Mouse (Mus musculus) right cerebral cortex, postnatal 10 days (tissue): ENCODE measurements around the gene Gm4297.
"Not testable (repeated sequence)": the region's sequence is repeated elsewhere in the genome, so short reads cannot be mapped to it uniquely, and the experiment has no call there.

Source experiments
- DNase-seq, 2 experiments: peaks; one replicate each; pipeline ENCODE4 v3.0.0; 2021; ENCODE audit warnings: low spot score in 2 of 2

Gene Gm4297

DNA sequence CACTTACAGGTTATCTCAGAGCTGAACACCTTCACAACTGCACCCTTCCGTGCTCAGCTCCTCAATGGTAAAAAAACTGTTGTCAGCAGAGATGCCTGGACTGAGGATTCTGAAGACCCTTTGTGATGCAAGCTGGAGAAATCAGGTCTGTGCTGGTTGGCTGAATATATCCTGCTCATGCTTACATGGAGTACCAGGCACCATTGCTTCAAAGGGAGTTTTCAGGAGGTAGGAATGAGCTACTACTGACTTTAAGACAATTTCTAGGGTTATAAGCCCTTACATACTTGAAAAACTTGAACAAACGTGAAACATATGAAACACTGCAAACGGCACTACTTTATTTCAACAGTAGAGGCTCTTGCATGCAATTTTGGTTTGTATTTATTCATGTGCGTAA, at the start of gene Gm4297:
Gene Gm4297, minus strand, starts transcription at position 101 of the 400 bp plus-strand sequence.
- not testable (repeated sequence) for DNase-seq
